Mouse (Mus musculus) bone marrow macrophage, adult 2 months (primary cell): ENCODE results near the gene Lpcat3.

Source experiments
- CTCF ChIP-seq: IDR thresholded peaks from 2 replicates; pipeline ENCODE4 v1.5.1; 2012; ENCODE audit warnings: low read depth, mild to moderate bottlenecking, low read length, moderate library complexity
- POLR2A ChIP-seq: IDR thresholded peaks from 2 replicates; pipeline ENCODE4 v1.6.1; 2012; ENCODE audit warnings: mild to moderate bottlenecking, low read depth, low read length, borderline replicate concordance

DNA sequence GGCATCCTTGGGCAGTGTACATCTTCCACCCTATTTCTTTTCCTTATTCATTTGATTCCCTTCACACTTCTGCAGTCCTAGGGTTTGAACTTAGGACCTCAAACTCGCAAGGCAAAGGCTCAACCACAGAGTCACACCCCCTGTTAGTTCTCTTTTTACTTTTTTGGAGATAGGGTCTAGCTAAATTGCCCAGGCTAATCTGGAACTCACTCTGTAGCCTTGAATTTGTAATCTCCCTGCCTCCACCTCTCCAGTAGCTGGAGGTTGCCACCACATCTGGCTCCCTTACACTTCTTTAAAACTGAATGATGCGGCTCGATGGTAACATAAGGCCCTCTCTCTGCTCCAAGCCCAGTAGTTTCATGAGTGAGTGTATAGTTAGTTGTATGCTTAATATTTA, 71.6 kb downstream of the Lpcat3 start:
- no peak for TF ChIP-seq CTCF
- TF ChIP-seq POLR2A: no peak
